Mouse (Mus musculus) ES-E14 (cell line): ENCODE measurements around the gene Lyl1.

Experiments
- CHD2 ChIP-seq: IDR thresholded peaks from 2 replicates; pipeline ENCODE4 v1.6.1; 2014; ENCODE audit warnings: mild to moderate bottlenecking, low read depth, low read length, inconsistent platforms
- HCFC1 ChIP-seq: IDR thresholded peaks from 2 replicates; pipeline ENCODE4 v1.6.1; 2012; ENCODE audit warnings: low read length, inconsistent platforms, borderline replicate concordance; ENCODE audit not compliant: insufficient read depth
- MAFK ChIP-seq: IDR thresholded peaks from 2 replicates; pipeline ENCODE4 v1.6.1; 2014; ENCODE audit warnings: mild to moderate bottlenecking, low read depth, low read length, inconsistent platforms; ENCODE audit not compliant: insufficient read depth
- ZC3H11A ChIP-seq: IDR thresholded peaks from 2 replicates; pipeline ENCODE4 v1.6.1; 2012; ENCODE audit warnings: low read depth, mild to moderate bottlenecking, inconsistent platforms, low read length, borderline replicate concordance
- ZNF384 ChIP-seq: IDR thresholded peaks from 2 replicates; pipeline ENCODE4 v1.6.1; 2012; ENCODE audit warnings: low read depth, low read length, inconsistent platforms

DNA sequence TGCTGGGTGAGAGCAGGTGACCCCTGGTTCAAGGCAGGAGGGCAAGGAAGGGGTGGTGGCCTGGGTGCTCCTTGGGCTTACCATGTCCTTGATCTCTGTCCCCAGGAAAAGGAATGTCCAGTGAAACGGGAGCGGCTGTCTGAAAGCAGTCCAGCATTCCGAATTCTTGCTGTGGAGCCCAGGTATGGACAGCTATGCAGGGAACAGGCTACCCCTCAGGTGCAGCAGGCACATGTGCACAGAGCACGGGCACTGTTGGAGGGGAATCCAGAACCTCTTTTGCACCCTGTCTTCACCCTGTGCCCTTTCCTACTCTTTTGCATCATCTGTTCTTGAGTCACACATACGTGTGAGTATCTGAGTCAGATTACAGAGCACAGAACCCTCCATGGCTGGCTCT lies 3.0 kb upstream of the Lyl1 start:
- TF ChIP-seq MAFK (no peak), ZC3H11A (no peak), CHD2 (no peak), HCFC1 (no peak), ZNF384 (no peak)
